Mouse (Mus musculus) gastrocnemius, postnatal 36 days (tissue): Measurements from ENCODE around the gene Dock8. TPM values are rescaled to one million over a fixed set of nuclear protein-coding genes. Genes with fewer than 3 reads are reported as not detected.
"Not testable (repeated sequence)": the region's sequence is repeated elsewhere in the genome, so short reads cannot be mapped to it uniquely, and the experiment has no call there.

Experiments
- DNase-seq, 2 experiments: peaks; one replicate each; pipeline ENCODE4 v3.0.0; 2022
- intact Hi-C: fragments of 180-260 bp; cut with DNase I; formaldehyde crosslinking; loops from one replicate; pipeline ENCODE4 v1.15.1; 2025
- total RNA-seq, 2 experiments: library from RNA; stranded (reverse); gene quantifications; 2 replicates each; pipeline ENCODE4 v1.2.3; 2021

Gene Dock8
- total RNA-seq, 2 experiments from 2014 or later = 3.1 to 3.8 TPM

GRCm38 (mm10) chr19:24996815-24997704, 2.3 kb upstream of the Dock8 start:
- intact Hi-C loops = no loop called here
- no peak for DNase-seq

GRCm38 (mm10) chr19:24998561-24998960, 773 bp upstream of the Dock8 start:
- intact Hi-C loops = no loop called here
- DNase-seq = no peak

- DNase-seq = no peak
- intact Hi-C loops = no loop called here
Measured at GRCm38 (mm10) chr19:25000153-25000552, 819 bp downstream of the Dock8 start.

- no peak for DNase-seq
- intact Hi-C loops = no loop called here
Measured at GRCm38 (mm10) chr19:25002032-25002431, 2.7 kb downstream of the Dock8 start.

- DNase-seq = no peak
- intact Hi-C loops = no loop called here
Measured at GRCm38 (mm10) chr19:25002828-25003227, 3.5 kb downstream of the Dock8 start.

- no peak for DNase-seq
- intact Hi-C loops = no loop called here
Measured at GRCm38 (mm10) chr19:25003810-25004209, 4.5 kb downstream of the Dock8 start.

- intact Hi-C loops = no loop called here
Measured at GRCm38 (mm10) chr19:25006686-25007085, 7.4 kb downstream of the Dock8 start.

GRCm38 (mm10) chr19:25008509-25008908, 9.2 kb downstream of the Dock8 start:
- intact Hi-C loops = no loop called here
- DNase-seq = no peak

More at GRCm38 (mm10) chr19:25006686-25007085, 7.4 kb downstream of the Dock8 start:
- no peak for DNase-seq

GRCm38 (mm10) chr19:25022766-25023165, 23.4 kb downstream of the Dock8 start:
- intact Hi-C loops = no loop called here

GRCm38 (mm10) chr19:25031765-25032164, 32.4 kb downstream of the Dock8 start:
- intact Hi-C loops = no loop called here

More at GRCm38 (mm10) chr19:25022766-25023165, 23.4 kb downstream of the Dock8 start:
- DNase-seq = no peak

GRCm38 (mm10) chr19:25033008-25033407, 33.7 kb downstream of the Dock8 start:
- DNase-seq, intact Hi-C loops: not testable (repeated sequence)

More at GRCm38 (mm10) chr19:25031765-25032164, 32.4 kb downstream of the Dock8 start:
- DNase-seq = no peak

- no peak for DNase-seq
- intact Hi-C loops = loop anchor here (1.0 kb wide), 1 partner anchor 32 kb away; no protein-coding TSS in a partner anchor
Measured at GRCm38 (mm10) chr19:25035825-25036224, 36.5 kb downstream of the Dock8 start.

- intact Hi-C loops = no loop called here
- DNase-seq = no peak
Measured at GRCm38 (mm10) chr19:25036784-25037183, 37.5 kb downstream of the Dock8 start.

GRCm38 (mm10) chr19:25037249-25037648, 37.9 kb downstream of the Dock8 start:
- intact Hi-C loops = no loop called here
- no peak for DNase-seq

- no peak for DNase-seq
- intact Hi-C loops = no loop called here
Measured at GRCm38 (mm10) chr19:25038293-25038692, 39.0 kb downstream of the Dock8 start.

GRCm38 (mm10) chr19:25041209-25041608, 41.9 kb downstream of the Dock8 start:
- no peak for DNase-seq
- intact Hi-C loops = no loop called here

GRCm38 (mm10) chr19:25042973-25043372, 43.6 kb downstream of the Dock8 start:
- no peak for DNase-seq
- intact Hi-C loops = no loop called here

- intact Hi-C loops = no loop called here
- DNase-seq = no peak
Measured at GRCm38 (mm10) chr19:25044057-25044456, 44.7 kb downstream of the Dock8 start.

GRCm38 (mm10) chr19:25052355-25052754, 53.0 kb downstream of the Dock8 start:
- intact Hi-C loops = no loop called here

GRCm38 (mm10) chr19:25053152-25053551, 53.8 kb downstream of the Dock8 start:
- intact Hi-C loops = no loop called here
- DNase-seq = no peak

More at GRCm38 (mm10) chr19:25052355-25052754, 53.0 kb downstream of the Dock8 start:
- DNase-seq = no peak

- intact Hi-C loops = no loop called here
- no peak for DNase-seq
Measured at GRCm38 (mm10) chr19:25055025-25055424, 55.7 kb downstream of the Dock8 start.

- DNase-seq = no peak
- intact Hi-C loops = no loop called here
Measured at GRCm38 (mm10) chr19:25055559-25055958, 56.2 kb downstream of the Dock8 start.
